In genomic region chr15:84754987-84755386, GRCm38 (mm10) we compare ENCODE assay signal across 9 mouse cellular contexts. TPM values are rescaled to one million over a fixed set of nuclear protein-coding genes. Genes with fewer than 3 reads are reported as not detected.
DNase-seq lines count a peak whose midpoint lies in the region; ATAC-seq lines count a peak whose summit lies in the region.
"Had no signal": no experiment of that assay in that cellular context is flagged by ENCODE, and none has a peak within 500 bp of the region (broad histone marks: within the 10 kb centered on the region; RNA-seq: fewer than 3 reads in every experiment).

No protein-coding gene starts in this region.

- no peak overlapping the region for H3K4me3 ChIP-seq in midbrain, embryonic 11.5 days (ENCODE audit: low read depth, low read length)
- H3K4me3 ChIP-seq: myocyte had no signal

- intact Hi-C loops in left cerebral cortex, postnatal 14 days (cut with DNase I) = loop anchor here (5.0 to 10.0 kb wide), 2 partner anchors 140 to 167 kb away; partner anchors contain the start of genes Gm29666 and Nup50

- peaks cover 17% of the 10 kb centered on the region for H3K4me1 ChIP-seq in midbrain, embryonic 11.5 days (ENCODE audit: control insufficient read depth, insufficient read depth, low read length)

- no peaks in the 10 kb centered on the region for H3K36me3 ChIP-seq in midbrain, embryonic 11.5 days (ENCODE audit: control insufficient read depth, insufficient read depth, low read length)

- peaks cover 9% of the 10 kb centered on the region for H3K27me3 ChIP-seq in midbrain, embryonic 11.5 days (ENCODE audit: control insufficient read depth, insufficient read depth, low read length)

- DNase-seq in CD4-positive, CD25-positive, alpha-beta regulatory T cell, adult 2 months (ENCODE audit: low read depth, low spot score) = peak; percentile 65
- peak; percentile 90 for DNase-seq in cerebellum, postnatal 14 days
- peak; percentile 75 to 78 for DNase-seq in frontal cortex, postnatal 36 days (ENCODE audit: low spot score in 2 of 2)
- peak; percentile 54 for DNase-seq in hindlimb bud, embryonic 11.5 days (ENCODE audit: extremely low spot score, low read depth, low spot score)
- DNase-seq in left cerebral cortex, postnatal 14 days (ENCODE audit: low spot score in 2 of 2) = peak; percentile 58 to 80
- peak; percentile 98 for DNase-seq in midbrain, embryonic 11.5 days (ENCODE audit: low spot score, missing footprints)
- peak; percentile 75 for DNase-seq in right cerebral cortex, postnatal 4 days

- no peak overlapping the region for H3K27ac ChIP-seq in midbrain, embryonic 11.5 days (ENCODE audit: low read depth, low read length)

- H3K4me2 ChIP-seq in midbrain, embryonic 11.5 days = no peak overlapping the region

- 22% methylated on average over 3 of the region's 3 CpGs for WGBS in midbrain, embryonic 11.5 days

- H3K9ac ChIP-seq in midbrain, embryonic 11.5 days (ENCODE audit: low read length) = no peak overlapping the region

- ATAC-seq in CD4-positive, CD25-positive, alpha-beta regulatory T cell, adult 4 months = no peak
- peak; percentile 71 for ATAC-seq in midbrain, embryonic 11.5 days (ENCODE audit: low FRiP score)

- no peaks in the 10 kb centered on the region for H3K9me3 ChIP-seq in midbrain, embryonic 11.5 days (ENCODE audit: control insufficient read depth, low read length)

RNA-seq across cellular contexts. Expression of gene Arhgap8, which starts 35.1 kb away (rescaled TPM):
- not detected for polyA plus RNA-seq in CD4-positive, CD25-positive, alpha-beta regulatory T cell, adult 4 months (2017; shearing (Covaris generic))
- total RNA-seq in left cerebral cortex, postnatal 14 days (2021) = under 1 TPM in 1 of 2 experiments, not detected in 1; 0.40 TPM
- 1.1 and 1.7 TPM in 2 replicates for polyA plus RNA-seq in midbrain, embryonic 11.5 days (2014; fragmentation: Nextera tagmentation; extraction: Ambion mirVana)
- polyA plus RNA-seq: myocyte had no signal
